Mouse (Mus musculus) urinary bladder, postnatal 4 days (tissue): ENCODE data around the gene Slc13a3.
"Not testable (repeated sequence)": the region's sequence is repeated elsewhere in the genome, so short reads cannot be mapped to it uniquely, and the experiment has no call there.

Experiments
- DNase-seq, 2 experiments: peaks; one replicate each; pipeline ENCODE4 v3.0.0; 2021 to 2022; ENCODE audit warnings: low spot score in 2 of 2

Slc13a3 gene

DNA sequence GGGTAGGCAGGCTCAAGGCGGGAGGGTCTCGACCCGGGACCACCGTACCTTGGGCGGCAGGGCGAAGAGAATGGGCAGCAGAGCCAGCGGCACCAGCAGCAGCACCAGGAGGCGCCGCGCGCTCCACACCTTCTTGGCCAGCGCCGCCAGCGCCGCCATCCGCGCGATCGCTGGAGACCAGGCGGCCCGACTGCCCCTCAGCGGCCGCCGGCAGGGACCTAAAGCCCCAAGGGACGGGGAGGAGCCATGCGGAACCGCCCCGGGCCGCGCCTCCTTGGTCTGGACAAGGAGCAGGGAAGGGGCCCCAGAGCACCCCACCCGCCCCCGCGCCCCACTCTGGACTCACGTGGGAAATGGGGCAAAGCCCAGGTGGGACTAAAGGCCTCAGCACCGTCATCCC is at the start of gene Slc13a3:
Gene Slc13a3, minus strand, starts transcription at position 228 of the 400 bp plus-strand sequence.
- no peak for DNase-seq

DNA sequence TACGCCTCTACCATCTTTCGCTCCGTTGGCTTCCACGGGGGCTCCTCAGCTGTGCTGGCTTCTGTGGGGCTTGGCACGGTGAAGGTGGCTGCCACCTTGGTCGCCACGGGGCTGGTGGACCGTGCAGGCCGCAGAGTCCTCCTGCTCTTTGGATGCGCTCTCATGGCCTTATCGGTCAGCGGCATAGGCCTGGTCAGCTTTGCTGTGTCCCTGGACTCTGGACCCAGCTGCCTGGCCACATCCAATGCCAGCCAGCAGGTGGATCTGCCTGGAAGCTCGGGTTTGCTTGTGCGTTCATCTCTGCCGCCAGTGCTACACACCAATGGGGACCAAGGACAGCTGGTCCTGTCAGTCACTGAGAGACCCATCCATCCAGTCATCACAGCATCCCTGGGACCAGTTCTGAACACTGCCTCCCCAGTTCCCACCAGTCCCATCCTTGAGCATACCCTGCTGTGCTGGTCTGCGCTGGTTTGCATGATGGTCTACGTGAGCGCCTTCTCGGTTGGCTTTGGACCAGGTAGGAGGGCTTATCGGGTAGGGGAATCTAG is 42.2 kb upstream of the Slc13a3 start:
- no peak for DNase-seq

DNA sequence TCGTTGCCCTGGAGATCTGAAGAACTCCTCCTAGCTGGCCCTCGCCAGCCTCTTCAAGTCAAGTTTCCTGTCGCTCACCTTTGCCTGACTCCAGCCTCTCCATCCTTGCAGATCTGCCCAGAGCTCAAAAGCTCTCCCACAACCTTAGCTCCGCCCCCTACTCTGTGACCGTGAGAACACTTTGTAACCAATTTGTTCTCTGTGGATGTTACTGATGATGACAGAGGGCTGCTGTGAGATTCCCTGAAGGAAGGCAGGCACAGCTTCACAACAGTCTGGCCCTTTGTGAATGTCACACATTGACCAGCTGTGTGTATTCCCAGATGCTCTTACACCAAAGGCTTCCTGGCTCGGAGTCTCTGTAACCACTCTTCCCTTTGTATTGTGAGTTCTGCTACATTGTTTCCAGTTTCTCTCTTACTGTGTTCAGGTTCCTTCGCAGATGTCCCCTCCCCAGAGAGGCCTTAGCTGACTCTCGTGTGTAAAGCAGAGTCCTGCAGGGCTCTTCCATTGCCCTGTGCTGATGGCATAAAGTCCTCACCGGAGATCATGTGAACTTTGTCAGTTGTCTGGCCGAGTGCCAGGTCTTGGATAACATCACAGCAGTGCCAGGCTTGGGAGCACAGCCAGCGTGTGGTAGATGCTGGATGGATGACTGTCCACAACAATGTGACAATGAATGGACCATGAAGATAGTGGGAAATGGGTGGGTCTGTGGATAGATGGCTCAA is 40.0 kb upstream of the Slc13a3 start:
- DNase-seq = no peak

DNA sequence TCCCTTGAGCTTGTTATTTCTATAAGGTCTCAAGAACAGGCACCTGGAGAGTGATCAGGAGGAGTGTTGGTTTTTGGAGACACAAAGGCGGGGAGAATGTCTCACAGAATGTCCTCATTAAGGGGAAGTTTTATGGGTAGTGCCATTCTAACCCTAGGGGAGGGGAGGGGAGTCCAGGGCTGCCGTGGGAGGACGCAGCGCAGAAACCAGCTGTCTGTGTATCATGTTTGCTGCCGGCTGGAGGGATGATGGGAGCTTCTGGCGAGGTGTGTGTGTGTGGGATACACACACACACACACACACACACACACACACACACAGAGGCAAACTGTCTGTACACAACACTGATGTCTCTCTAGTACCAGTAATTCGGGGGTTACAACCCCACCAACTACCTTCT is 39.4 kb upstream of the Slc13a3 start:
- no peak for DNase-seq

DNA sequence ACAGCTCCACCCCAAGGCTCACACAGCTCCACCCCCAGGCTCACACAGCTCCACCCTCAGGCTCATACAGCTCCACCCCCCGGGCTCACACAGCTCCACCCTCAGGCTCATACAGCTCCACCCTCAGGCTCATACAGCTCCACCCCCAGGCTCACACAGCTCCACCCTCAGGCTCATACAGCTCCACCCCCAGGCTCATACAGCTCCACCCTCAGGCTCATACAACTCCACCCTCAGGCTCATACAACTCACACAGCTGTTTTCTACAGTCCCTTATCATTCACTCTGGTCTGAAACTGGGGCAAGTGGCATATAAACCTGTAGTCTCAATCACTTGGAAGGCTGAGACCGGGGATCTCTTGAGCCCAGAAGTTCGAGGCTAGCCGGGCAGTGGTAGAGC is 38.5 kb upstream of the Slc13a3 start:
- DNase-seq = not testable (repeated sequence)

DNA sequence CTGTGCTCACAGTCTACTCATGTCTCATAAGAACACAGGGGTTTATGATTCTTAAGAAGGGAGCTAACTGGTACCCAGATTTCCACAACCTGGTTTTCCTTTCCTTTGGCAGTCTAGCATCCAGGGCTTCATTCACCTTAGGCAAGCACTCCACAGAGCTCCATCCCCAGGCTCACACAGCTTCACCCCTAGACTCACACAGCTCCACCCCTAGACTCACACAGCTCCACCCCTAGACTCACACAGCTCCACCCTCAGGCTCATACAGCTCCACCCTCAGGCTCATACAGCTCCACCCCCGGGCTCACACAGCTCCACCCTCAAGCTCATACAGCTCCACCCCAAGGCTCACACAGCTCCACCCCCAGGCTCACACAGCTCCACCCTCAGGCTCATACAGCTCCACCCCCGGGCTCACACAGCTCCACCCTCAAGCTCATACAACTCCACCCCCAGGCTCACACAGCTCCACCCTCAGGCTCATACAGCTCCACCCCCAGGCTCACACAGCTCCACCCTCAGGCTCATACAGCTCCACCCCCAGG is 38.0 kb upstream of the Slc13a3 start:
- not testable (repeated sequence) for DNase-seq

DNA sequence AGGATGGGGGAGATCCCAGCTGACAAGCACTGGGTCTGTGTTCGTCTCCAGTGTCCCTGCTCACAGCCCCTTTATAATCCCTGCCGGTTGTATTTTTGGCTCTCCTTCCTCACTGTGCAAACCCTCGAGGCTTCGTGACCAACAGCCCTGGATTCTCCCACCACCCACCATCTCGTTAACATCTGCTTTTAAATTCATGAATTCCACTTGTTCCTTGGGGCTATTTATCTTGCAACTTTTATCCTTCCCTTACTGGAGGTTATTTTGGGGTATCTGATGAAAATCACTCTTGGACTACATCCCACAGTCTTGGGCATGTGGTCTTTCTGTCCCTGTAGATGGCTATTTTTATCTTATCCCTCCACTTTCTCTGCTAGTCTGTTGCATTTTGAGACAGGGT is 37.4 kb upstream of the Slc13a3 start:
- no peak for DNase-seq

DNA sequence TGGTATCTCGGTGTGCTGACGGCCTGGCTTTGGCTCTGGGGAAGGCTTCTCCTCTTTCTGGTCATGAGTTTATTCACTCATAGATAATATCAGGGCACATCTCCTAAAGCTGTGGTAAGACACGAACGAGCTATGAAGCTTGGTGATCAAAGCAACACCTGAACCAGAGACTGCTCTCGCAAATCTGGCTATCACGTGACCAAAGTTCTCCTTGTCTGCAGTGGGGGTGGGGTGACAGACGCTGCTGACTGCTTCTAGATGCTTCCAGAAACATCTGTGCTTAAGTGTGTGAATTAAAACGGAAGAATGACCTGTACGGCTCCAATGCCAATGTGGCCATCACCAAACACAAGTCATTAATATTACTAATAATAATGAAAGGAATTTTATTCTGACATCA is 36.7 kb upstream of the Slc13a3 start:
- DNase-seq = no peak

DNA sequence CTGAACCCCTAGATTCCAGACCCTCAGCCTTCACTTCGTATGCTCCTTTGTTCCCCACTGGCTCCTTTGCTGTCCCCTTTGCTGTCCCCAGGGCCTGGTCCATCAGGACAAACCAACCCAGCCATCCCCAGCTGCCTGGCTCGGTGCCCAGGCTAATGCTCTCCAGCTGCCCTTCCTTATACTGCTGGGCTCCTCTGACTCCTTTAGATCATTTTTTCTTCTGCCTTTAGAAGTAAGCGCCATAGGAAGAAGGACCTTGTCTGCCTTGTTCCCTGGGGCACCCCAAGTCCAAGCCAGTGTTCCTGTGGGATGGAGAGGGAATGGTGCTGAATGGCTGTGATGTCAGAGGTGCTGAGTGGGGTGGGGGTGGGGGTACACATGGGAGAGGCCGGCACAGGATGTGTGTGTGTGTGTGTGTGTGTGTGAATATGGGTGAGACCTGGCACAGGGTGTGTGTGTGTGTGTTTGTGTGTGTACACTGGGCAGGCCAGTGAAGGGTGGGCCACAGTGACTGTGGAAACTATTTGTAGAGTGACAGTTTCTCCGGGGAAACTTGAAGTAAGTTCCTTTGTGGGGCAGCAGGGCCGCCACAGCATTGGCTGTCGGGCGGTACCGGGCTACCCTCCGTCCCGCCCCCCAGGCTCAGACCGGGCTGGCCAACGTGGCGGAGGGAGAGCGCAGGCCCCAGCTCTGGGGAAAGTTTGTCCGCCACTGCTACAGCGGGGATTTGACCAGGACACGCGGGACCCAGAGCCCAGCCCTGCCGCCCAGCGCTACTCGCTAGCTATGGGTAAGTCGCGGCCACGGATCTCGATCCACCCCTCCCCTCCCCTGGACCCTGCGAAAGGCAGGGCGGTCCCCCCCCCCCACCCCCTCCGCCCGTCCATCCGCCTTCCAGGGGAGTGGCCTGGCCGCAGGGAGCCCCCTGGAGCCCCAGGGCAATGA is 30.5 kb upstream of the Slc13a3 start, which contains the start of gene Slc2a10:
Gene Slc2a10, plus strand, starts transcription at position 529 of the 945 bp plus-strand sequence.
- peak; percentile 65 to 73 for DNase-seq

DNA sequence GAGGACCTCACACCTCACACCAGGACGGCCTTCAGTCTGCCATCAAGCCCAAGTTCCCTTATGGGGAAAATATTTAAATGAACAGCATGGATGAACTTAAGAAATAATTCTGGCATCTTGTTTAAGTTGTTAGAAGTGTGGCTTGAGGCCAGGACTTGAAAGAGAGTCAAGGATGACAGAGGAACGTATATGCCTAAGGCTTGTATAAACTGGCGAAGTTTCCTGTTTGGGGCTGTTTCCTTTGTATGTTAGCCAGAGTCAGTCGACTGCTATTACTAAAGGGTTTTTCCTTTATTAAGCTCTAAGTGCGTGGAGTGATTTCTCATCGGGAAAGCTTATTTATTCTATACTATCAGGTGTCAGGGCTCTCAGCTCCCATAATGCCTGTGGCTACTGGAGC is 25.8 kb upstream of the Slc13a3 start:
- DNase-seq = no peak

DNA sequence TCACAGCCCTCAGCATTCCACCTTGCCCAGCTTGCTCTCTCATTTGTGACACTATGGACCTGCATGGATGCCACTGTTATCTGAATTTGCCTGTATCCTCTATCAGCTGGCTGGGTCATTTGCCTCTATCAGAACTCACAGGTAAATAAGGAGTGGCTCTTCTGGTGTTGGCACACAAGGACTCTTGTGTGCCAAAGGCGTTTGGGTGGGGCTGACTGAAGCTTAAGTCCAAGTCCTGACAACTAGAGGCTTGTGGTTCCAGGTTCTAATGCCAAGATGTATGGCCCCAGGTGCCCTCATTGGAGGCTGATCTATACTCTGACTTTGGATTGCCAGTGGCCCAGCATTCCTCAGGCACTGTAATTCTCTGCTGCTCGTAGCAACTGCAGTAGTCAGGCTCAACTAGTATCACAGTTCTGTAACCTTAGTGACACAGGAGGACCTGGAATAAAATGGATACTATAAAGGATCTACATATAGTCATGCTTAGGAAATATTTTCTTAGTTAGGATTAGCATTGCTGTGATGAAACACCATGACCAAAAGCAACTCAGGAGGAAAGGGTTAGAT is 24.8 kb upstream of the Slc13a3 start:
- DNase-seq = no peak

DNA sequence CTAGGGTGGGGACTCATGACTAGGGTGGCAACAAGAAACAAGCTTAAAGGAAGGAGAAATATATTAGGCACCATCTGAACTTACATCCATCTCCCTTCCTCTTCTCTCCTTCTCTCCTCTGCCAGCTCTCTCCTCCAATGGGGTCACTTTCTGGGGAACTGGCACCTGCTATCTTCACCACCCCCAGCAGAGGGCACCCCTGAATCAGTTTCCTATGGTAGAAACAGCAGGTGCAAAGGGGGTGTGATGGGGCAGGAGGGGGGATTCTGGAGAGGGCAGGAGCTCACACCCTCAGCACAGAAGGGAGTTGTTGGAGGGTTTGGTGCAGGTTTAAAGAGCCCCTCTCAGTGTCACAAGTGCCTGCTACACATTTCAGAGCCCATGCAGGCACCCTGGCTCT is 23.2 kb upstream of the Slc13a3 start:
- DNase-seq = peak in 1 of 2 experiments; percentile 71

DNA sequence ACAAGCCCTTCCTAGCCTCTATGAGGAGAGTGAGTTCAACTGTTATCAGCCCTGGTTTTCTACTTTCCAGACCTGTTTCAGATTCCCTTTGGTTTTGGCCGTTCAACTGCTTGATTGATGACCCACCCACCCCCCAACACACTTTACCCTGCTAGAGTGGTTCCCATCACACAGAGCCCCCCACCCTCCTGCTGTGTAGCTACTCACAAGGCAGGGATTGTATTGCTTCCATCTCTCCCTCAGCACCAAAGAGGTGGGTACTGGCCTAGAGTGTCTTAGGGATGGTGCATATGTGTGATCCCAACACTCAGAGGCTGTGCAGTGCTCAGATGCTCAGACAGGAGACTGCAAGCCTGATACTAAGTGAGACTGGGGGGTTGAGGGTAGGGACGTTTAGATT is 21.5 kb upstream of the Slc13a3 start:
- DNase-seq = no peak

DNA sequence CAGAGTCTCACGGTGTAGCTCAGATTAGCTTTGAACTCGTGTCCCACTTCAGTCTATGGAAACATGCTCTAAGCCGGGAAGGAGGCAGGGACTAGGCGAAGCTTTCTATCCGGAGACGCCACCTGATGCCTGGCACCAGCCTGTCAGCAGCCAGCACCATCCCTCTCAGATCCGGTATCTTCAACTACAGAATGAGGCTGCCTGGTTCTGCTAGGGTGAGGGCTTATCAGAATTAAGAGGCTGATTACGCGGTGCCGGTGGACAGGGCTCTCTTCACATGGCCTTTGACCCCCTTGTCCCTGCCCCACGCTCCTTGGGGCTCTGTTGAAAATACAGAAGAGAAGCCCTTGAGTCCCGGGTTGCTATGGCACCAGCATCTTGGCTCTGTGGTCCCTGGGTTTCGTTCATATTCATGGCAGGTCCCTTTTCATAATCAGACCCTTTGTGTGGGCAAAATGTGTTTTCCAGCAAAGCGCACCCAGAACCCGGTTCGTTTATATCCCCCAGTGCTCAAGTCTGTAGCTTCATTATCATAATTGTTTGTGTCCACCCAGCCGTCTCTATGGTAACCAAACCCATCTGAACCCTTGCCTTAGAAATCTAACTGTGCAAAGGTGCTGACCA is 20.7 kb upstream of the Slc13a3 start:
- no peak for DNase-seq

DNA sequence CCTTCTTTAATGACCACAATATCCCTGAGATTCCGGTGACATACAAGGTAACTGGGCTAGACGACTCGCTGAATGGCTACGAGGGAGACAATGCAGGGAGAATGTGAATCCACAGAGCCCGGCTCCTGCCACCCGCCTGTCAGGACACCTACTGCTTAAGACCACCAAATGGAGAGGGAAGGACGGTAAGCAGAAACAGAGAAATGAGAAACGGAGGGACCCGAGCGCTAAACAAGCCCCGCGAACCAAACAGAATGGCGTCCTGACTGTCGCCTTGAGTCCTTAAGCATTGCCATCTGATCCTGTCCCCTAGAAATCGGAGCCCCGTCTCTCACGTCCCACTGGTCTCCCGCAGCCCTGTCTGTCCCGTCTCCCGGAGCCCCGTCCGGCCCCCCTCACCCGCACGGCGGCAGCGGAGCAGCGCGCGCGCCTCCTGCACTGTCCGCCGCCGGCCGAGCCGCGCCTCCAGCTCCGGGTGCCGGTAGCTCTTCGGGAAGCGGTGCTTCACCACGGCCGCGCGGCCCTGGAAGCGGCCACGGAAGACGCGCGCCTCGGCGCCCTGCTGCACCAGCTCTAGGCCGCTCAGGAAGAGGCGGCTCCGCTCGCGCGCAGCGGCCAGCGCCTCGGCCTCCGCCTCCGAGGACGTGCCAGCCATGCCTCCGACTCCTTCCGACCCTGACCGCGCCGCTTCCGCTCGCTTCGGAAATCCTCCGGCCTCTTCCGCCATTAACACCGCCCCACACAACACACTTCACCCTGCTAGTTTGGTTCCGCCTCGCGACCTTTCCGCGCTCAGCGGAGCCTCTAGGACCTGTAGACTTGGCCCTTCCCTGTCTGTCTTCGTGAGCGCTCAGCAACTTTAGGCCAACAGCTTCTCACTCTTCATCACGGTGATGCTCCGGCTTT is 19.9 kb upstream of the Slc13a3 start, which contains the start of gene Trp53rka:
Gene Trp53rka, minus strand, starts transcription at position 677 of the 906 bp plus-strand sequence.
- peak; percentile 74 to 83 for DNase-seq

DNA sequence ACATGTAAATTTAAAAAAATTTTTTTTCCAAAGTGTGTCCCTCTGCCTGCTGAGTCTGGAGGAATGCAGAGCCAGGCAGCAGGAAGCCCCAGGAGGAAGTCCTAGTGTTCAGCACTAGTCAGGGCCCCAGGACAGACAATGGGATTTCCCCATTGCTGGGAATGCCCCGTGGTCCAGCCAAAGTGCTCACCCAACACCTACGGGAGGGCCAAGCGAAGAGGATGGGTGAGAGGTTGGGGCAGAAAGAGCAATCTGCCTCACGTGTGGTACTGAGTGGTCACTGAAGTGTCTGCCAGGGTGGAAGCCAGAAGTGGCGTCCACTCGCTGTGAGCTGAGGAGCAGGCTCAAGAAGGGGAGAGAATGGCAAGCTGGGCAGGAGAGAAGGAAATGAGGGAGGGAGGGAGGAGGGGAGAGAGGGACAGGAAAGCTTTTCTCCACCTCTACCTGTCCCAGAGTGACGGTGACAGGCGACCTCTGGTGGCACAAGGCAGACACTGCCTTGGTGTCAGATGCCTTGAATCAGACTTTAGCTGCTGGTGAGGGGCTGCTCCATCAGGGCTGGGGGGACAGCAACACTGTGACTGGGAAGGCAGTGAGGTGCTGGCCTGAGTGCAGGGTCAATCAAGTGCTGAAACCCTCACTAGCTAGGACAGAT is 14.0 kb upstream of the Slc13a3 start:
- DNase-seq = no peak

DNA sequence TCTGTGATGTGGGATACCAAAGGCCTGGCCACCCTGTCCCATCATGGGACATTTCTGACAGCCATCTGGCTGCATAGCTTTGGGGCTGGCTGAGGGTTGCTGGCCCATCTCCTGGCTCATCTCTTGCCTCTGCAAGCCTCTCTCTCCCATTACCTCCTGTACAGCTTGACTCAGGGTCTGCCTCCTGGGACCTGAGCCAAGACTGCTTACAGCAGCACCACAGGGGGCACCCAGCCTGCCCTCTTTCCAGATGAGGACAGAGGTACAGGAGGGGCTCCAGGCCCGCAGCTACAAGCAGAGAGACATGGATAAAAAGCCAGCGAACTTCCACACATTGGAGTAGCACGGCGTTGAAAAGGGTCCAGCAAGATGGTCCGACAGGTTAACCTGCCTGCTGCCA is 13.4 kb upstream of the Slc13a3 start:
- DNase-seq = no peak

DNA sequence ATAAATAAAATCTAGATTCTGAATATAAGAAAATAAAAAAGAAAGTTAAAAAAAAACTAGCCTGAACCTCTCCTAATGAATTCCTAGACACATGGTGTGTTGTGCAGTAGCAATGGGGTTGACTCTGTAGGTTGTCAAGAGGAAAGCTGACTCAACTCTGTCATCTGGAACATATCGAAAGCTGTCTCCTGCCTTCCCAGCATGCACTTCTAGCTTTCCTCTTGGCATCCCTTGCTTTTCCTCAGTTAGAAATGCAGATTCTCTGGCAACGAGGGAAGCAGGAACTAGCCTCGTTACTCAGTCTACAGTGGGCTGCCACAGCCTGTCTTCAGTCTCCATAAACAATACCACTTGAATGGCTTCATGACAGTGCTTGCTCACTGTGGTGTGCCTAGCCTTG is 12.8 kb upstream of the Slc13a3 start:
- no peak for DNase-seq

DNA sequence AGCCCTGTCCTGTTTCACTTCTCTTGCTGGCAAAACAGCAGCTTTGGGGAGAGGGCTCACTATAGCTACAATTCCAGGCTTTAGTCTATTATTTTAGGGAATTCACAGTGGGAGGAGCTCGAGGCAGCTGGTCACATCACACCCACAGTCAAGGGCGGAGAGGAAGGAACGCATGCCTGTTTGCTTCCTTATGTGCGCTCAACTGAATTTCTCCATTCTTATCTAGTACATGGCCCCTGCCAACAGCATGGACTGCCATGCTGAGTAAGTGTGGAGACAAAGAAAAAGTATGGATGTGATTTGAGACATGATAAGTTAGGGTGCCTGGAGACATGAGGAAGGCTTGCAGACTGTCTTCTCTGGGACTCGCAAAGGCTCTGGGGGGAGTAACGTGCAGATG is 11.1 kb upstream of the Slc13a3 start:
- no peak for DNase-seq

DNA sequence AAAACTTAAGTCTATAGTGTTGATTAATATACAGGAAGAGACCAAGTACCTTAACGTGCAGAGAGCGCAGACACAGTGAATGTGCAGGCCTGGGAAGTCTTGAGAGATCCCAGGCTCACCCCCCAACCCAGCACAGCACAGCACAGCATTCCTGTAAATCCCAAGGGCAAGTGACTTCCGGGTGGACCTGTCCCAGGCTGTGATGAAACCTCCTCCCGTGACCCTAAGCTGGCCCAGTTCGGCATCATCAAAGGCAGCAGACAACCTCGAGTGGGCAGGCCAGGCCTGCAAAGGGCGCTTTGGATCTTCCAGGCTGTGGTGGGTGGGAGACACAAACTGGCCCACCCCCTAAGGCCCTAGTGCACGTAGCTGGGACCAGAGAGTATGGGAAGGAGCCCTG is 9.0 kb upstream of the Slc13a3 start:
- DNase-seq = no peak
